Mouse (Mus musculus) liver, adult 2 months (tissue): Measurements from ENCODE around the gene Mark3.

Experiments used
- CTCF ChIP-seq: fragments of 200-500 bp; IDR thresholded peaks from 2 replicates; pipeline ENCODE4 v1.5.1; 2011; ENCODE audit warnings: low read depth, low read length, control low read depth
- POLR2A ChIP-seq: fragments of 200-500 bp; IDR thresholded peaks from 2 replicates; pipeline ENCODE4 v1.6.1; 2011; ENCODE audit warnings: low read length, control low read depth; ENCODE audit not compliant: insufficient read depth; ENCODE audit errors: extremely low read depth

GRCm38 (mm10) chr12:111670371-111670971, 96.1 kb downstream of the Mark3 start:
- TF ChIP-seq POLR2A (no peak), CTCF (no peak)
